Mouse (Mus musculus): ENCODE measurements around the gene Nr4a3.

Gene Nr4a3

GRCm38 (mm10) chr4:48116191-48116590, 71.2 kb downstream of the Nr4a3 start:
- DNase-seq, result no peak

- no peak for DNase-seq
Measured at GRCm38 (mm10) chr4:48124416-48124772, 79.4 kb downstream of the Nr4a3 start.

GRCm38 (mm10) chr4:48124773-48125469, 80.0 kb downstream of the Nr4a3 start, which contains the start of gene Stx17:
TSS of gene Stx17 (plus strand) at chr4:48124915.
- peak; percentile 84 for DNase-seq

GRCm38 (mm10) chr4:48130314-48130713, 85.4 kb downstream of the Nr4a3 start:
- DNase-seq, result no peak

GRCm38 (mm10) chr4:48131606-48132005, 86.7 kb downstream of the Nr4a3 start:
- no peak for DNase-seq

GRCm38 (mm10) chr4:48132721-48133120, 87.8 kb downstream of the Nr4a3 start:
- no peak for DNase-seq
